Mouse (Mus musculus): ENCODE results near the gene Rab44.

Rab44 gene

GRCm38 (mm10) chr17:29091348-29091944 is 22.5 kb upstream of the Rab44 start:
- 47% methylated on average over 6 of the region's 6 CpGs for WGBS

- 82% methylated on average over 5 of the region's 5 CpGs for WGBS
Observed at GRCm38 (mm10) chr17:29092497-29092896, 21.4 kb upstream of the Rab44 start.

- 15% methylated on average over 36 of the region's 36 CpGs for WGBS
Observed at GRCm38 (mm10) chr17:29093110-29093952, 20.6 kb upstream of the Rab44 start.

GRCm38 (mm10) chr17:29093961-29094309 is 20.0 kb upstream of the Rab44 start:
- under 1% methylated on average over 24 of the region's 24 CpGs for WGBS

GRCm38 (mm10) chr17:29094310-29095181 is 19.4 kb upstream of the Rab44 start:
- under 1% methylated on average over 71 of the region's 71 CpGs for WGBS

DNA sequence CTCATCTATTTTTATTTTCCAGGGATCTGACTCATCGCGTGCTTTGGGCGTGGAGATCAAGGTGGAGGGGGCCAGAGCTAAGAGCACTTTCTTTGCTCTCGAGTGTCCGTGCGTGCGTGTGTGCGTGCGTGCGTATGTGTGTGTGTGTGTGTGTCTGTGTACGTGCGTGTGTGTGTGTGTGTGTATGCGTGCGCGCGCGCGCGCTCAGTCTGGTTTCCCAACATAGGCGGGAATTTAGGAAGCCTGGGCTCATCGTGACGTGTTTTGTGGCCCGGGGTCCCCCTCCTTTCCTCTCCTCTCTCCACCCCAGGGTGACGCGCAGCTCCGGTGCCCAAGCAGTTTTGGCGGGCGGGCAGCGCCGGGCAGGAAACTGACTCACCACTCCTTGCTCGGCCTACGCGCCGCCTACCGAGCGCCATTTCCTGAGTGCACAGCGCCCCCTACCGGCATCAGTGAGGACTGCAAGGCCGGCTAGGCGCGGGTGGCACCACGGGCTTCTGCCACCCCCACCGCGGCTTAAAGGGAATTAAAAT is 18.7 kb upstream of the Rab44 start:
- WGBS: under 1% methylated on average over 44 of the region's 44 CpGs

GRCm38 (mm10) chr17:29096245-29096644 is 17.7 kb upstream of the Rab44 start:
- WGBS: 92% methylated on average over 6 of the region's 6 CpGs

- 71% methylated on average over 7 of the region's 7 CpGs for WGBS
Observed at GRCm38 (mm10) chr17:29096851-29097561, 16.9 kb upstream of the Rab44 start.

GRCm38 (mm10) chr17:29098291-29098690 is 15.7 kb upstream of the Rab44 start:
- WGBS: 95% methylated on average over 24 of the region's 24 CpGs

- WGBS: 83% methylated on average over 8 of the region's 8 CpGs
Observed at GRCm38 (mm10) chr17:29099076-29099475, 14.9 kb upstream of the Rab44 start.

- 95% methylated on average over 7 of the region's 7 CpGs for WGBS
Observed at GRCm38 (mm10) chr17:29100627-29101026, 13.3 kb upstream of the Rab44 start.

DNA sequence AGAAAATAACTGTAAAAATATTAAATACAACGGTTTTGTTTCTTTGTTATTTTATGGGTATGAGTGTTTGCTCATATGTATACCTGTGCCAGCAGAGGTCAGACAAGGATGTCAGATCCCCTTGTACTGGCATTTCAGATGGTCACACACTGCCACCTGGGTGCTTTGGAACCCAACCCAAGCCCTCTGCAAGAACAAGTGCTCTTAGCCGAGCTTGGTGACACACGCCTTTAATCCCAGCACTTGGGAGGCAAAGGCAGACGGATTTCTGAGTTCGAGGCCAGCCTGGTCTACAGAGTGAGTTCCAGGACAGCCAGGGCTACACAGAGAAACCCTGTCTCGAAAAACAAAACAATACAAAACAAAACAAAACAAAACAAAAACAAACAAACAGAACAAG is 3.6 kb upstream of the Rab44 start:
- 83% methylated on average over 6 of the region's 6 CpGs for WGBS

DNA sequence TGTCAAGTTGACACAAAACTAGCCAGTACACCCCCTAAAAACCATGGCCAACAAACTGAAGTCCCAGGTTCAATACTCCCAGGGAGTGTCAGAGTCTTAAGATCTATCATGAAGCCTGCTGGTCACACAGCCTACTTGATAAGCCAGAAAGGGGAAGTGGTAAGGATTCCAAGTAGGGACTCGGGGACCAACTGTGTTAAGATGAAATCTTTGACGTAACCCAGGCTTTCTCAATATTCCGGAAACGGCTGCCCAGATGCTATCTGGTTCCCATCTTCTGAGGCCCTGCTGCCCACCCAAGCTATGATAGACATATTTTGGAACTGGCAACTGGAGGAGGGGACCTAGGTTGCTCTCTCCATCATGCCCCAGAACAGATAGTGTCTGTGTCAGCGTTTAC is 2.6 kb upstream of the Rab44 start:
- 91% methylated on average over 5 of the region's 5 CpGs for whole genome bisulfite sequencing

GRCm38 (mm10) chr17:29116023-29116422 is 2.1 kb downstream of the Rab44 start:
- 70% methylated on average over 12 of the region's 12 CpGs for WGBS

- 87% methylated on average over 8 of the region's 8 CpGs for WGBS
Observed at GRCm38 (mm10) chr17:29117006-29117648, 3.2 kb downstream of the Rab44 start.

GRCm38 (mm10) chr17:29118057-29118456 is 4.1 kb downstream of the Rab44 start:
- 82% methylated on average over 5 of the region's 5 CpGs for WGBS

- 55% methylated on average over 12 of the region's 12 CpGs for WGBS
Observed at GRCm38 (mm10) chr17:29120666-29121065, 6.7 kb downstream of the Rab44 start.

DNA sequence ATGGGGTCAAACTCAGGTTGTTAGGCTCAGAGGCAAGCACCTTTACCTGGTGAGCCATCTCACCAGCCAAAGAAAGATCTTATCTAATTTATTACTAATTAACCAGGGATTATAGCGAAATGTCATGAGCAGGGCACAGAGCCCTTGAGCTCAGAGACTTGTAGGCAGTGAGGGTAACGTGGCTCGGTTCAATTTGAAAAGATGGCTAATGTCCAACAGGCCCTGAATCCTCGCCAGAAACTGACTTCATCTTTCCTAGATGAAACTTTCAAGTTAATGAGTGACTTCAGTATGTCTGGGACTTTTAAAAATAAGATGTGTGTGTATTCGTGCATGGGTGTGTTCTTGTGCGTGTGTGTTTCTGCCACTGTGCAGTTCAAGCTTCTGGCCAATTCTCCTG is 8.9 kb downstream of the Rab44 start:
- WGBS: 73% methylated on average over 6 of the region's 6 CpGs

- WGBS: 83% methylated on average over 6 of the region's 6 CpGs
Observed at GRCm38 (mm10) chr17:29123578-29124174, 9.7 kb downstream of the Rab44 start.

GRCm38 (mm10) chr17:29126561-29126960 is 12.6 kb downstream of the Rab44 start:
- 96% methylated on average over 3 of the region's 3 CpGs for WGBS

DNA sequence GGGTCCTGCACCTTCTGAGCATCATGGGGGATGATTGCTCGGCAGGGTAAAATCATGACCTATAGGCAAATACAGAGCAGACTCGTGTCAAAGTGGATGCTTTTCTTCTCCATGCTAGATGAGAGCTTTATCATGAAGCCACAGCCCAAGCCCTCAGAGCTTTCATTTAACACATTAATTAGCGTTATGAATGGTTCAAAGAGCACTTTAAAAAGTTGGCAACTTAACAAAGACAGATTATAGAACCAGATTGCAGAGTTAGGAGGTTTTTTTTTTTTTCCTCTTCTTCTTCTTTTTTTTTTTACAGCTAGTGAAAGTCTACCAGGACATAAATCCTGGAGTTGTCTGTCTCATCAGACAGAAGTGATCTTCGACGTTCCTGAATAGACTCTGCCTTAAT is 15.4 kb downstream of the Rab44 start:
- WGBS: 54% methylated on average over 5 of the region's 5 CpGs
